Mouse (Mus musculus) right cerebral cortex, postnatal 10 days (tissue): ENCODE results near the gene Tnnt3.
A peak's percentile ranks its signal among the peaks of the same experiment; 100 is the strongest.

Source experiments
- DNase-seq, 2 experiments: peaks; one replicate each; pipeline ENCODE4 v3.0.0; 2021; ENCODE audit warnings: low spot score in 2 of 2

The Tnnt3 gene

GRCm38 (mm10) chr7:142476795-142477452 lies 21.7 kb upstream of the Tnnt3 start:
- DNase-seq, result peak; percentile 63 to 66

- DNase-seq, result no peak
These were observed 20.6 kb upstream of the Tnnt3 start for GRCm38 (mm10) chr7:142478001-142478400.

- no peak for DNase-seq
These were observed 20.1 kb upstream of the Tnnt3 start for GRCm38 (mm10) chr7:142478574-142478973.

DNA sequence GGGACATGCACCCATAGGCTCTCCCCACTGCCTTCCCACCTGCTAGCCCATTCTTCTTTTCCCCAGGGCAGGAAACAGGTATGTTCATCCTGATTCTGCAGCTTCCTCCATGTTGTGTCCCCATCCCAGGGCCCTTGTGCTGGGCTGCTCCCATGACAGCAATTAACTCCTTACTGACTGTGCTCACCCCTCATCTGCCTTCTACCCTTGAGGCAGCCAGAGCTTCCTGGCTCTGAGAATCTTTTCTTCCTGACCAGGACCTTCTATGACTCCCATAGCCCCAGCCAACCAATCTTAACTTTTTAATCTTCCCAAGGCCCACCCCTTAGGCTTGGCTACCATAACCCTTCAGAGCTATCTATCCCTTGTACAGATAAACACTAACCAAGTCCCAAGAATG lies 19.3 kb upstream of the Tnnt3 start:
- DNase-seq, result no peak

DNA sequence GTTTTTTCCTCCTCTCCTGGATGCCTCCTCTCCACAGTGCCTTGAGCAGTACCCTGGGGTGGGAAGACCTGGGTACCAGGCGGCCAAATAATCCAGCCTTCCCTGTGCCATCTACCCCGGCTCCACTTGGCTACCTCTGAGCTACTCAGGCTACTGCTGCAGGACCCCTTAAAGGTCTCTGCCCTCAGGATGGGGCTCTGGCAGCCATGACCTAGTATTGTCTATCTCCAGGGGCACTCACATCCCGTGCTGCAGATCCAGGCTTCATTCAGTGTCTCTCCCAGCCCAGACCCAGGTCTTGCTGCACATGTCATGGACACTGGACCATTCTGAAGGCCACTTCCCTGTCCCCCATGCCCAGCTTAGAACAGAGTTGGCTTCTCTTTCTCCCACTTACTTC lies 18.8 kb upstream of the Tnnt3 start:
- no peak for DNase-seq

GRCm38 (mm10) chr7:142480661-142481060 lies 18.0 kb upstream of the Tnnt3 start:
- DNase-seq, result no peak

GRCm38 (mm10) chr7:142481186-142481567 lies 17.5 kb upstream of the Tnnt3 start:
- no peak for DNase-seq

DNA sequence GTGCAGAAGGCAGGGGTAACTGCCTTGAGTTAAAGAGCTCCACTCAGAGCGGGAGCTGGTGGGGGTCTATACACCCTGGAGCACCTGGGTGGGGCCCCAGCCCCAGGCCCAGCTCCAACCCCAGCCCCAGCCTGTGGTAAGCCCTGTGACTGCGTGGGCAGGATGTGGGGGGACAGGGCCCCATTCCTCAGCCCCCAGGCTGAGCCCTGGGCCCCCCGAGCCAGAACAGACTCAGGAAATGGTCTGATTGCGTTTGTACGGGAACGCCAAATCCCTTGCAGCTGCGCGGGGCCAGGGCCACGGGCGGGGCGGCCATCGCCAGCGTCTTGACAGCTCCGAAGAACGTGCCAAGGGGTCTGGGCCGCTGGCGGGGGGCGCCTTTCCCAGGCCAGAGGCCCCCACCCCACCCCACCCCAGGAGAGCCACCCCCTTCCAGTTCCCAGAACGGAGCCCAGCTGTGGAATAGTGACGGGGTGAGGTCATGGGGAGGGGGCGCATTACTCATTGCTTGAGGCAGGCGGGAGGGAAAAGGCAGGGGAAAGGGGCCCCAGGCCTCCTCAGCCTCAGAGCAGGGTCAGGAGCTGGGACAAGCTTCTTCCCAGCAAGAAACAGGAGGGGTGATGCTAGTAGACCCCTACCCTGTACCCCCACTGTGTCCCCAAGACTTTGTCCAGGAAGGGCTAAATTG lies 16.9 kb upstream of the Tnnt3 start:
- DNase-seq, result no peak

DNA sequence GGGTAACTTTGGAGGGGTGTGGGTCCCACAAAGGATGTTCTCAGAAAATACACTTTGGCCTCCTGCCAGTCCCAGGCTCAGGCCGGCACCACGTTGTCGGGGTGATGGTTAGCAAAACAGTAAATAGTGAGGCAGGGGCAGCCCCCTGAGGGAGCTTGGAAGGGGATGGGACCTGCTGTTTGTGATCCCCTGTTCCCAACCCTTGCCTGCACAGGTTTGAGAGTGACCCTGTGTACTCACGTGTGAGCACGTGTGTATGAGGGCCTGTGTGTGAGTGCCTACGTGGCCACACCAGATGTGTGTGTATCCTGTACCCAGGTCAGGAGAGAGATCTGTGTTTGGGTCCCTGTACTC lies 16.4 kb upstream of the Tnnt3 start:
- no peak for DNase-seq

DNA sequence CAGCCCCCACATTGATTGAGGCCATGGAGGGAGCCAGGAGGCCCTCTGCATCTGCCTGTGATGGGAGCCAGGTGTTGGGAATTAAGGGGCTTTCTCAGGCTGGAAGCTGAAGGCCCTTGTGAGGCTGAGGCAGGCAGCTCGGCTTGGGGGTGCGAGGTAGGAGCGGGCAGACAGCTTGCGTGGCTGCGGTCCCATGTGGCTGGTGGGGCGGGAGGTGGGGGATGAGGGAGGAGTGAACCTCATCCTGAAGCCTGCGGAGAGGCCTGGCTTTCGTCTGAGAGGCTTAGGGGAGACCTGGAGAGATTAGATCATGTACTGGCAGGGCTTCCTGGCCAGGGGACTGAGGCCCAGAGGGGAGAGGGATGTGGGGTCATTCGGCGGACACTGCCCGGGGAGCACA lies 15.5 kb upstream of the Tnnt3 start:
- no peak for DNase-seq

DNA sequence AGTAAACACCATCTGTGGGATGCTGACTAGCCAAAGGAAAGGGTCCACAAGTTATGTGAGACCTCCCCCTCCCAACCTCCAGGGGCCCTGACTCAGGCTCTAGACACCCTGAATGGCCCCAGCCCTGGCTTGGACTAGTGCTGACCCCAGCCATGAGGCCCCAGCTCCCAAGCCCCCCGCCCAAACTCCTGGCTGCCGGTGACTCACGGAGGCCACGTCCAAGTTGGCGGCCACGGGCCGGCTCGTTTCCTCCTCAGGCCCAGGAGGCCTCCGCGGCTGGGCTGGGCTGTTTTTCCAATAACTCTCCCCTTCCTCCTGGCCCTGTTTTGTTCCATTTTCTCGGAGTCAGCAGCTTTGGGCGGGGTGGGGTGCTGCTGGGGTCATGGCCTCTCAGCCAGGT lies 13.9 kb upstream of the Tnnt3 start:
- no peak for DNase-seq

DNA sequence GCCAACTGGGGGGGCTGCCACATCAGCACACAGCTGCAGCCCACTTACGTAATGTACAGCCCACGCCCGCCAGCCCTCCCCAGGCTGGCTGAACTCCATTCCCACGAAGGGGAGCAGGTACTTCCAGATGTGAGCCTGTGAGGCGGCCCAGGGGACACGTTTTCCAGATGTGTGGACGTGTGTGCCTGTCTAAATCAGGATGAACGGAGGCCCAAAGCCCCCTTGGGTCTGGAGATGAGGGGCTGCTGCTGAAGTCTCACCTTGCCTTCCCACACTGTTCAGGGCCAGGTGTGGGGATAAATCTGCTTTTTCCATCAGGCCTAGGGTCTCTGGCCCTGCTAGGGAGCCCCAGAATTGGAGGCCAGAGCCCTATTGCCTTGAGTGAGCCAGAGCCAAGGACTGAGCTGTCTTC lies 11.9 kb upstream of the Tnnt3 start:
- no peak for DNase-seq

DNA sequence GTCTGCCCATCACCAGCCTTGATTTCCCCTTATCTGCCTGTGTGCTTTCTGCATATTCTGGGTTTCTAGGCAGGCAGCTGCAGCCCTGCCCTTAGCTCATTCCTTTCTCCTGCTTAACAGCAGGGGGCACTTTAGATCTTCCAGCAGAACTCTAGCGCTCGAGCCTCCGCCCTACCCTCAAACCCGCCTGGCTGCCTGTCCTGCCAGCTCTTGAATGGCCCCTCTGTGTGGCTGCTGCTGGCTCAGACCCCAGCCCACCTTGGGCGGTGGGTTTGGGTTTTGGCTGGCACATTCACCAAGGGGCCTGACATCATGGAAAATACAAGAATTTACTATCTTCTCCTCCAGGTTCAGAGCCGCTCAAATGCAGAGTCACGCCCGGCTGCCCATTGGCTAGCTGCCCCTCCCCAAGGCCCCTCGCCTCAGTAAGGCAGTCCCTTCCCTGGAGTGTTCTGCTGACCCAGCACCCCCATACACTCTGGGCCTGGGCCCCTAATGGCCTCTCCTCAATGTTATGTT lies 11.2 kb upstream of the Tnnt3 start:
- peak; percentile 65 to 71 for DNase-seq

GRCm38 (mm10) chr7:142488053-142488452 lies 10.6 kb upstream of the Tnnt3 start:
- no peak for DNase-seq

DNA sequence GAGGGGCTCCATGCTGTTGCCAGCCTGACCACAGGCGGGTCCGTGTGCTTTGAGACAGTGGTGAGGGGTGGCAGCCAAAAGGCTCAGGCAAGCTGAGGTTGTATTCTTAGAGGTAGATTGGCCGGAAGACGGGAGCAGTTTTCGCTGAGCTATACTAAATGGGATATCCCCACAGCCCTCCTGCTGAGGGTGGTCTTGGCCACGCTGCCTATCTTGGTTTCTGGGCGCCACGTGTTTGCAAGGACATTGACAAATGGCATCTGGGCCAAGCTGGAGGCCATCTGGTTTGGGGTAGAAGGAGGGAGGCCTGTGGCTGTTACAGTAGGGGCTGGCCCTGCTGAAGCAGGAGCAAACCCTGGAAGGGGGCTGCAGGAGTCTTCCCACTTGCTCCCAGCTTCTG lies 5.1 kb upstream of the Tnnt3 start:
- DNase-seq, result no peak

DNA sequence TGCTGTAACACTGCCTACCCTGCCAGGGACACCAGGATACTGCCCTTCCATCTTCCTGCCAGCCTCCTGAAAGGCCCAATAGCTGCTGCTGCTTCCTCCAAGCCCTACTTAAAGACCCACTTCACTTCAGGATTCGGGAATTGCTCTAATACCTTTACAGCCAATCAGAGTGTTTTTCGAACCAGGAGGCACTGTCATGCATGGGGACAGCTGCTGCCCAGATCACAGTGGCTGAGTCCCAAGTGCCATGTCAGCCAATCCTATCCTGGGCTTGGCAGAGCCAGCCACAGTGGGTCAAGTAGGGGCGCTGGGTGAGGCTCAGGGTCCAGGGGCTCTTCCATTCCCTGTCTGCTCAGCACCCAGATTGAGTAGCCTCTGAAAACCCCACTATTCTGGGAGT lies 2.5 kb upstream of the Tnnt3 start:
- DNase-seq, result no peak

- DNase-seq, result no peak
These were observed 1.8 kb upstream of the Tnnt3 start for GRCm38 (mm10) chr7:142496800-142497199.

DNA sequence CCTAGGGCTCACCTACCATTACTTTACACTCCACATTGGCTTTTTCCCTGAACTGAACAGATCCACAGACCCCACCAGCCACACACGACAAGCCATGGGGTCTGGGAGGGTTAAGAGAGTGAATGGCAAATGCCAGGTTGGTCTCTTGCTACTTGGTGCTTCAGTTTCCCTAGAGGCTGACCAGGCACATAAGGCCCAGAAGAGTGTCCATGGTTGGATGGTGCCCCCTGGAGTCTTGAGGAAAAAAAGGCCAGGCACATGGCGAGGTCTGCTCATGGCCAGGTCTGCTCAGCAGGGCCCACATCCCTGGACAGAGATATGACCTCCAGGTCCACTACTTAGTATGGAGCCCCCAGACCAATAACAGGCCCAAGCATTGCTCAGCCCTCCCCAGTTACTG lies 861 bp upstream of the Tnnt3 start:
- DNase-seq, result peak in 1 of 2 experiments; percentile 32

GRCm38 (mm10) chr7:142499010-142499721 lies 530 bp downstream of the Tnnt3 start:
- DNase-seq, result no peak

GRCm38 (mm10) chr7:142500032-142500431 lies 1.4 kb downstream of the Tnnt3 start:
- no peak for DNase-seq

GRCm38 (mm10) chr7:142503206-142503605 lies 4.6 kb downstream of the Tnnt3 start:
- DNase-seq, result no peak

- no peak for DNase-seq
These were observed 7.3 kb downstream of the Tnnt3 start for GRCm38 (mm10) chr7:142505942-142506341.

DNA sequence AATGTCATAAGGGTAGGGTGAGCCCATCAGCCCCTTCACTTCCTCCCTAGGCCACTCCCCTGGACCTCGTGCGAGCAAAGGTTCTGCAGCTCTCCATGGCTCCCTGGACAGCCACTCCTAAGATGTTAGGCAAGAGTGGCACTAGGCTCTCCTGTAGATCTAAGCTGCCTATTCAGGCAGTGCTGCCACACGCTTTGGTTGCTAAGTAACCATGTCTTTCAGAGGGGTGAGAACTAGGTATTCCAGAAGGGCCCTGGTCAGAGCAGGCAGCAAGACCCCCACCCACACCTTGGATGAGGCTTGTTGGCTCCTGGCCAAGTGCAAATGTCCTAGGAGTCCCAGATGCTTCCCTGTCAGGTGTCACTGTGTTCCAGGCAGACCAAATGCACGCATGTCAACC lies 7.9 kb downstream of the Tnnt3 start:
- DNase-seq, result no peak
